Mouse (Mus musculus) heart, adult 2 months (tissue): ENCODE measurements around the gene Lrfn3.

Source experiments
- CTCF ChIP-seq: fragments of 200-600 bp; IDR thresholded peaks from 2 replicates; pipeline ENCODE4 v1.8.1; 2022; ENCODE audit warnings: antibody characterized with exemption, mild to moderate bottlenecking, moderate library complexity
- EP300 ChIP-seq: fragments of 200-500 bp; IDR thresholded peaks from 2 replicates; pipeline ENCODE4 v1.6.1; 2011; ENCODE audit warnings: low read depth, low read length, control low read depth; ENCODE audit not compliant: insufficient read depth
- POLR2A ChIP-seq: fragments of 200-500 bp; IDR thresholded peaks from 2 replicates; pipeline ENCODE4 v1.6.1; 2011; ENCODE audit warnings: mild to moderate bottlenecking, low read depth, low read length, control low read depth; ENCODE audit not compliant: insufficient read depth

GRCm38 (mm10) chr7:30411023-30411422, 48.5 kb upstream of the Lrfn3 start:
- TF ChIP-seq CTCF (no peak), POLR2A (no peak), EP300 (no peak)
